Mouse (Mus musculus): ENCODE measurements around the gene Sipa1l3.
A peak's percentile ranks its signal among the peaks of the same experiment; 100 is the strongest.

Gene Sipa1l3

GRCm38 (mm10) chr7:29335276-29335675 is 183.2 kb downstream of the Sipa1l3 start:
- DNase-seq (ENCODE audit: low spot score), result no peak

- DNase-seq (ENCODE audit: low spot score), result no peak
Measured at GRCm38 (mm10) chr7:29334156-29334555, 184.3 kb downstream of the Sipa1l3 start.

- no peak for DNase-seq (ENCODE audit: low spot score)
Measured at GRCm38 (mm10) chr7:29328984-29329383, 189.5 kb downstream of the Sipa1l3 start.

DNA sequence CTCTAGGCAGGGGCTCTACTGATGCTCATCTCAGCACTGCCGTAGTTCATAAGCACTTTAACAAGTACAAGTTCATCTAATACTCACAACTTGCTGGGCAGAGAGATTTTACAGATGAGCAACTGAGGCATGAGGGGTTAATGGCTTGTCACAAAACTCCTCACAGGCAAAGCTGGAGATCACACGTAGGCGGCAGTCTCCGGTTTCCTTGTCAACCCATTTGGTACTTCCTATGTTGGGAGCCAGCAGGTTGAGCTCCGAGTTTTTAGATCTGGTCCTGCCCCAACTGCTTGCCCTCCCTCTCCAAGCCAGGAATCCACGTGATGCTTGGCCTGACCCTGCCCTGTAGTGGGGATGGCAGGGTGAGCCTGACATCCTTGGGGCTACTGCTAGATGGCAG is 191.4 kb downstream of the Sipa1l3 start:
- no peak for DNase-seq (ENCODE audit: low spot score)

- no peak for DNase-seq (ENCODE audit: low spot score)
Measured at GRCm38 (mm10) chr7:29319337-29320307, 198.8 kb downstream of the Sipa1l3 start.

DNA sequence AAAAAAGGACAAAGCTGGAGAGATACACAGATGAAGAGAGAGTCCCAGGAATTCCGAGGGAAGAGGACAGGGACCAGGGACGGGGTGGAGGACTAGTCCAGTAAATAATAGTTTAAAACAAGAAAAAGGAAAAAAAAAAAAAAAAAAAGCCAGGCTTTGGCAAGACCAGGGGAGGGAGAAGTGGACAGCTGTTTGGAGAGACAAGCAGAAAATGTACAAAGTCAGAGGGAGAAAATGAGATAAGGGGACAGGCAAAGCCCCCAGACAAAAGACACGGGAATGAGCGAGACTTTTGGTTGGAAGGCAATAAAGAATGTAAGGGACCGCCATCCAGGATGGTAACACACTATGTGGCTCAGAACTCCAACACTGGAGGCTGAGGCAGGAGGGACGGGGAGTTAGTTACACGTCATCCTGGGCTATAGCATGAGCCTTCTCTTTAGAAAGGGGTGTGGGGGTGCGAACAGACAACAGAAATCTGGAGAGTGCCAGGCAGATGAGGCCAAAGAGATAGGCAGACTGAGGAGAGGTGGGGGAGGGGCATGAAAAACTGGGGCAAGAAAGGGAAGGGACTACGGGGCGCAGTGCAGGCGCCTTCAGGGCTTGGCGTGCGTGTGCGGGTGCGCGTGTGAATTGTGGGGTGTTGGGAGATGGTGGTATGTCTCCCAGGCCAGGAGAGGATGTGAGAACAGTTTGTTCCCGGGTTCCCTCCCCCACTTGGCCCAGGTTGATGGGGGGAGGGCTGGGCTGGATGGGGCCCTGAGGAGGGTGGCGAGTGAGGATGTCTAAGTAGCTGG is 200.1 kb downstream of the Sipa1l3 start:
- DNase-seq (ENCODE audit: low spot score), result peak; percentile 67

DNA sequence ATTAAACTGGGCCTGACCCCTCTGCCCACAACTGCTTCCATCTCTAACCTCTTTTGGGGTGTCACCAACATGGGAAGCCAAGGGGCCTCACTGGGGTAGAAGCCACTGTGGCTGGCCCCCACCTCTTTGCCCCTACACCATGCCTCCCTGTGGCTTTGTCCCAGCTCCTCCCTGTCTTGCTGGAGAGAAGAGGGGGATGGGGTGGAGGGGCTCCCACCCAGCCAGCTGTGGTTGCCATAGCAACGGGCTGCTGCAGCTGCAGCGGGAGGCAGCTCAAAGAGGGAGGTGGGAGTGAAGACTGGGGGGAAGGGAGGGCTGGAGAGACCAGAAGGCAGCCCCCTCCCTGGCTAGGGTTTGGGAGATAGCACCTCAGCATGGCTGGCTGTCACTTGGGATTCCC is 200.9 kb downstream of the Sipa1l3 start:
- DNase-seq (ENCODE audit: low spot score), result no peak

DNA sequence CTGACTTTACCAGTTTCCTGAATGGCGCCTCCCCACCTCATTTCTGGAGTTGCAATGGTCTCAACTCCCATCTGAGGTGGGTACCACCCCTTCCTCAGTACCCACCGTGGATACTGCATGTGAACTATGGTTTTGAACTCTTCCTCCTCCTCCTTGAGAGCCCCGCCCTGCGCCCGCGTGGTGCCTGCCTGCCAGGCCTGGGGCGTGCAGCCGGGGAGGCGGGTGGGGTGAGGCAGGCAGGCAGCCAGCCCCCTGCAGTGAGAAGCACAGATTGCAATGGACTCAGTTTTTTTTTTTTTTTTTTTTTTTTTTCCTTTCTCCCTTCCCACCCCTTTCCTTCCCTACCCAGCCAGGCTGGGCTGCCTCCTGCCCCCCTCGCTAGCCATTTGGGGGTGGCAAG is 201.5 kb downstream of the Sipa1l3 start:
- peak; percentile 61 for DNase-seq (ENCODE audit: low spot score)

GRCm38 (mm10) chr7:29316137-29316734 is 202.2 kb downstream of the Sipa1l3 start:
- DNase-seq (ENCODE audit: low spot score), result no peak

DNA sequence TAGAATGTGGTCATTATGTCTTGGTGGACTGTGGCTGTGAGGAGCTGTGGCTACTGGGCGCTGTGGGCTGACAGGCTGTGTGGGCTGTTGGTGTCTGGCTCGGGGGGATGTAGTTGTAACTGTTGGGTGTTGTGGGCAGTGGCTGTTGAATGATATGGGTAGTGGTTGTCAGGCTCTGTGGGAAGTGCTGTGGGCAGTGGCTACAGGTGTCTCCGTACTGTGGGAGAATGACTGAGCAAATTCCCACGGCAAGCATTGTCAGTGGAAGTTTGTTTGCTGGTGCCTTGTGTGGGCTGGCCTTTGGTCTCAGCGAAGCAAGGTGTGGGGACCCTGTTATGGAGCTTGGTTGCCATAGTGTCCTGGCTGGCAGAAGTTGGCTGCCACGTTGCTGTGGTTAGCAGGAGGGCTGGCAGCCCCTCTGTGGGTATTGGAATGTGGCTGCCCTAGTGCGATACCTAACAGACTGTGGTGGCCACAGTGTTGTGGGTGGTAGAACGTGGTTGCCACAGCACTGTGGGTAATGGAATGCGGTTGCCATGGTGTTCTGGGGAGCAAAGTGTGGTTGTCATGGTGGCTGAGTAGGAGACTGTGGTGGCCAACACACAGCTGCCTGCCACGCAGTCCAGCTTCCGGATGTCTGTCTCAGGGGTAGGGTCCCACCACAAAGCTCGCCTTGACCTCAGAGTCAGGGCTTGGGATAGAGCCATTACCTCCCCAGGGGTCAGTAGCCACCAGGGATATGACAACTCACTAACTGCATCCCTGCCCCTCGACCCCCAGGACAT is 203.4 kb downstream of the Sipa1l3 start:
- no peak for DNase-seq (ENCODE audit: low spot score)

DNA sequence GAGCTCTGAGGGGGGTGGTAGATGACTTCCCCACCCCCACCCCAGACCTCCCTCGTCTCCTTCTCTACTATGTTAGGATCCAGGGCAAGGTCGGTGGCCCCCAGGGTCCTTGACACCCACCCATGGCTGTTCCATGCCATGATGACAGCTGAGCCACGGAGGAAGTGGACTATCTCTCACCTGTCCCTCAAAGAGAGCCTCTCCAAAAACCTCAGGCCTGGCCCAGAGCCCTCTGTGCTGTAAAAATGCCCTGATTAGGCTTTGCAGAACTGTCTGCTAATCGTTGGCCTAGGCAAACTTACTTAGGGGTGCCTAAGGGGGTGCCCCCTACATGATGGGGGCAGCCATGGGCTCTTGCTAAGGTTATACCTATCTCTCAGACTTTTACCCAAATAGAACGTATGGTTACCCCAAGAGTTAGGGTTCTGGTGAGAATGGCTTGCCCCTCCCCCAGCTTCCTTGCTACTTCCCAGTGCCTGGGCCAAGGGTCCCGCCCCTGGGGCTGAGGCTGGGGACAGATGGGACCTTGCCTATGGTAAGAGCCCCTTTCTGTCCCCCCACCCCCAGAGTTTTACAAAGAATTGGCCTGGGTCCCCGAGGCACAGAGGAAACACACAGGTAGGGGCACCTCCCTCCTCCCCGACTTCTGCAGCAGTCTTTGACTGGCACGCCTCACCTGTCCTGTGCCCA is 204.7 kb downstream of the Sipa1l3 start:
- no peak for DNase-seq (ENCODE audit: low spot score)

- no peak for DNase-seq (ENCODE audit: low spot score)
Measured at GRCm38 (mm10) chr7:29313051-29313450, 205.4 kb downstream of the Sipa1l3 start.

- no peak for DNase-seq (ENCODE audit: low spot score)
Measured at GRCm38 (mm10) chr7:29309749-29310148, 208.7 kb downstream of the Sipa1l3 start.

- no peak for DNase-seq (ENCODE audit: low spot score)
Measured at GRCm38 (mm10) chr7:29309221-29309721, 209.2 kb downstream of the Sipa1l3 start.

DNA sequence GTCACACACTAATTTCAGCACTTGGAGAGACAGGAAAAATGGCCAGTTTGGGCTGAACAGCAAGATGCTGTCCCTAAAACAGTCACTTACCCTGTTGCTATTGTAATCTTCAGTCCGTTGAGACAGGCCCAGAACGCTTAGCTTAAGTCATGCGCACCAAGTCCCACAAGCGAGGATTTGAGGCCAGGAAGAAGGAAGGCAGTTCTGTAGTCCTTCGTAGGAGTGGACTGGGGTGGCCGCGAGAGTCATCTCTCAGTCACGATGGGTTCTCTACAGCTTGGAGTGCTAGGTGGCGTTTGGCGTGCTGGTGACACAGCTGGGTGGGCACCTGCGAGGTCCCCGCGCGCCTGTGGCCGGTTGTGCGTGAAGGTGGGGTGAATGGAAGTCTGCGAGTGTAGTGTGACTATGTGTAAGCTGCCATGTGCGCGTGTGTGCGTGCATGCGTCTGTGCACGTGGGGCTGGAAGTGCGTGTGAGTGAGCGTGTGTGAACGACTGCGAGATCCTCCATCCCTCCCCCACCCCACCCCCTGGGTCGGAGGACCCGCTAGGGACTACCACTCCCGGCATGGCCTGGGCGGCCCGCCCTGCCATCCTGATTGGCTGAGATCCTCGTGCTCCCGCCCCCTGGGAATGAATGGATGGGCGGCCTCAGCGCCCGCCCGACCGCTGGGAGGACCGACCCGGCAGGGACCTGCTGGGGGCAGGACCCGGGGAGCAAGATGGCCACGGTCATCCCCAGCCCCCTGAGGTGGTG is 210.9 kb downstream of the Sipa1l3 start:
- peak; percentile 92 for DNase-seq (ENCODE audit: low spot score)

DNA sequence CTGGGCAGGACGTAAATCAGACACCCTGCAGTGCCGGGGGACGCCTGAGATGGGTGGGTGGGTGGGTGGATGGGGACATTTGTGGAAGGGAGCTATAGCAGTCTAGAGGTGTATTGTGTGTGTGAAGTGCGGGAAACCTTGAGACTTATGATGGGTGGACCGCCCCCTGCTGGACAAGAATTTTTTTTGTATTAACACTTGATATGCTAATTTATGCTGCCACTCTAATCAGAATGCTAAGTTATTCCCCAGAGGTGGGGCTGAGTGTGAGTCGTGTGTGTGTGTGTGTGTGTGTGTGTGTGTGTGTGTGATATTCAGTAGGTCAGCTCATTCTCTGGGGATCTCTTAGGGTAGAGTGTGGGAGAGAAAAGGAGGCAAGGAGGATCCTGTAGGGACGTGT is 211.8 kb downstream of the Sipa1l3 start:
- no peak for DNase-seq (ENCODE audit: low spot score)

- no peak for DNase-seq (ENCODE audit: low spot score)
Measured at GRCm38 (mm10) chr7:29306108-29306507, 212.3 kb downstream of the Sipa1l3 start.

GRCm38 (mm10) chr7:29305263-29305988 is 213.0 kb downstream of the Sipa1l3 start:
- no peak for DNase-seq (ENCODE audit: low spot score)

- no peak for DNase-seq (ENCODE audit: low spot score)
Measured at GRCm38 (mm10) chr7:29304463-29305262, 213.8 kb downstream of the Sipa1l3 start.
